Mouse (Mus musculus) limb, embryonic 11.5 days (tissue): Measurements from ENCODE around the gene Phf2. TPM values are rescaled to one million over a fixed set of nuclear protein-coding genes. Genes with fewer than 3 reads are reported as not detected.

Experiments used
- ATAC-seq: fragments of 200-750 bp; cut with Nextera tagmentation; 2 replicates; pipeline ENCODE4 v1.8.0; 2017; ENCODE audit warnings: low read depth; ENCODE audit not compliant: insufficient number of reproducible peaks, low FRiP score, low TSS enrichment
- DNase-seq: peaks from one replicate; pipeline ENCODE4 v3.0.0-alpha.2; 2015; ENCODE audit warnings: low spot score
- H3K27ac ChIP-seq: fragments of 300-500 bp; sonication (generic); replicated peaks from 2 replicates; pipeline ENCODE4 v1.5.1; 2014; ENCODE audit warnings: low read depth, mild to moderate bottlenecking, low read length
- H3K27me3 ChIP-seq: fragments of 300-500 bp; sonication (generic); 2 replicates; pipeline ENCODE4 v1.6.1; 2014; ENCODE audit warnings: mild to moderate bottlenecking, low read length, mixed read lengths; ENCODE audit not compliant: control insufficient read depth, insufficient read depth
- H3K36me3 ChIP-seq: fragments of 300-500 bp; sonication (generic); 2 replicates; pipeline ENCODE4 v1.6.1; 2014; ENCODE audit warnings: mild to moderate bottlenecking, low read length, moderate library complexity, mixed read lengths; ENCODE audit not compliant: control insufficient read depth, insufficient read depth
- H3K4me1 ChIP-seq: fragments of 300-500 bp; sonication (generic); 2 replicates; pipeline ENCODE4 v1.6.1; 2014; ENCODE audit warnings: low read length, mixed read lengths; ENCODE audit not compliant: control insufficient read depth, insufficient read depth
- H3K4me2 ChIP-seq: fragments of 300-500 bp; sonication (generic); 2 replicates; pipeline ENCODE4 v1.6.1; 2014; ENCODE audit warnings: low read depth, mild to moderate bottlenecking, moderate library complexity; ENCODE audit not compliant: severe bottlenecking
- H3K4me3 ChIP-seq: fragments of 300-500 bp; sonication (generic); 2 replicates; pipeline ENCODE4 v1.5.1; 2014; ENCODE audit warnings: low read depth, low read length
- H3K9ac ChIP-seq: fragments of 300-500 bp; sonication (generic); 2 replicates; pipeline ENCODE4 v1.6.1; 2014; ENCODE audit warnings: mild to moderate bottlenecking, low read length
- H3K9me3 ChIP-seq: fragments of 300-500 bp; sonication (generic); 2 replicates; pipeline ENCODE4 v1.6.1; 2016; ENCODE audit warnings: low read length; ENCODE audit not compliant: control insufficient read depth
- WGBS: fragments of 180-500 bp; shearing (Covaris S2); extraction: QIAGEN DNeasy Blood & Tissue Kit; methylation state at CpG from one replicate; pipeline ENCODE4 v1.1.7; 2014; 5-methylcytosine and 5-hydroxymethylcytosine counted together
- polyA plus RNA-seq: library from polyadenylated mRNA; unstranded; fragments of >200 nt; fragmentation: Nextera tagmentation; extraction: Ambion mirVana; gene quantifications from 2 replicates; pipeline ENCODE4 v1.2.1, GENCODE M21; 2014

Phf2 gene
- polyA plus RNA-seq, 1 experiment from 2014 or later: 11.6 TPM

- H3K9ac ChIP-seq: no peak overlapping the region
- H3K9me3 ChIP-seq: no peaks in the 10 kb centered on the region
- H3K27ac ChIP-seq: no peak overlapping the region
- no peak overlapping the region for H3K4me3 ChIP-seq
- H3K4me2 ChIP-seq: no peak overlapping the region
- 67% methylated on average over 3 of the region's 3 CpGs for WGBS
- H3K36me3 ChIP-seq: no peaks in the 10 kb centered on the region
- ATAC-seq (no peak), DNase-seq (no peak)
- no peaks in the 10 kb centered on the region for H3K27me3 ChIP-seq
- peaks cover 31% of the 10 kb centered on the region for H3K4me1 ChIP-seq
These were observed 18.1 kb downstream of the Phf2 start for GRCm38 (mm10) chr13:48852859-48853258.

- H3K4me3 ChIP-seq: no peak overlapping the region
- no peaks in the 10 kb centered on the region for H3K27me3 ChIP-seq
- DNase-seq (no peak), ATAC-seq (no peak)
- H3K27ac ChIP-seq: no peak overlapping the region
- H3K9me3 ChIP-seq: no peaks in the 10 kb centered on the region
- WGBS: 87% methylated on average over 5 of the region's 5 CpGs
- peaks cover 19% of the 10 kb centered on the region for H3K4me1 ChIP-seq
- H3K4me2 ChIP-seq: no peak overlapping the region
- H3K36me3 ChIP-seq: no peaks in the 10 kb centered on the region
- no peak overlapping the region for H3K9ac ChIP-seq
These were observed 19.2 kb downstream of the Phf2 start for GRCm38 (mm10) chr13:48851719-48852118.

DNA sequence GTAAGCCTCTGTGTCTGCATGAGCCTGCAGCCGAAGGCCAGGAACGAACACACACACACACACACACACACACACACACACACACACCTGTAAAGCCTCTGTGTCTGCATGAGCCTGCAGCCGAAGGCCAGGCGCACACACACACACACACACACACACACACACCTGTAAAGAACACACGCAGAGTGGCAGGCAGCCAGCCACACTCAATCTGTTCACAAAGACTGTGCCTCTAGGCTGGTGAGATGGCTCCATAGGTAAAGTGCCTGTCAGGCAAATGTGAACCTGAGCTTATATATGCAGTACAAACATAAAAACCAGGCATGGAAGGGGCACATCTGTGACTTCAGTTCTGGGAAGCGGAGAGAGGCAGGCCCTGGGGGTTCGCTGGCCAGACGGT lies 20.1 kb downstream of the Phf2 start:
- no peaks in the 10 kb centered on the region for H3K9me3 ChIP-seq
- H3K27me3 ChIP-seq: no peaks in the 10 kb centered on the region
- peaks cover 19% of the 10 kb centered on the region; the same call in 1 of the 2 replicates for H3K4me1 ChIP-seq
- no peak overlapping the region for H3K4me2 ChIP-seq
- no peak overlapping the region for H3K4me3 ChIP-seq
- no peaks in the 10 kb centered on the region for H3K36me3 ChIP-seq
- DNase-seq (no peak), ATAC-seq (no peak)
- WGBS: 88% methylated on average over 8 of the region's 8 CpGs
- H3K27ac ChIP-seq: no peak overlapping the region
- H3K9ac ChIP-seq: no peak overlapping the region

DNA sequence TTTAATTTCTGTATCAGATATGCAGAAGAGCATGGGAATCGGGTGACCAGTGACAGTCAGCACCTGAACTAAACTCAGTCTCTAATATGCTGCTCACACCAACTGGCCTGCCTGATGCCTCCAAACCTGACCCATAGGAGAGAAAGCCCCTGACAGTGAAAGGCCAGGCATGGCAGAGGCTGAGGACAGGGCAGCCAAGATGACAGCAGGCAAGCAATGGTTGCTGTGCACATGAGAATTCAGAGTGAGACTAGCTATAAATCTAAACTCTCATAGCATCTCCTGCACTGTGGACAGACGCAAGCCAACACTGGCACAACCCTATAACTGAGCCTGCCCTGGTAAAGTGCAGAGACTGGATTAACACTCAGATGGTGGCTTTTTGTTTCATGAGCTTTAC lies 20.6 kb downstream of the Phf2 start:
- no peak for DNase-seq
- Histone ChIP-seq H3K4me3 (no peak overlapping the region), H3K9ac (no peak overlapping the region), H3K4me2 (no peak overlapping the region), H3K4me1 (peaks cover 19% of the 10 kb centered on the region; the same call in 1 of the 2 replicates), H3K27me3 (no peaks in the 10 kb centered on the region), H3K27ac (no peak overlapping the region), H3K36me3 (no peaks in the 10 kb centered on the region), H3K9me3 (no peaks in the 10 kb centered on the region)
- WGBS: 87% methylated on average over 2 of the region's 2 CpGs
- no peak for ATAC-seq

- DNase-seq (no peak), ATAC-seq (no peak)
- no peaks in the 10 kb centered on the region for H3K27me3 ChIP-seq
- peaks cover 17% of the 10 kb centered on the region; the same call in 1 of the 2 replicates for H3K4me1 ChIP-seq
- no peak overlapping the region for H3K4me3 ChIP-seq
- no peaks in the 10 kb centered on the region for H3K9me3 ChIP-seq
- no peak overlapping the region for H3K27ac ChIP-seq
- no peaks in the 10 kb centered on the region for H3K36me3 ChIP-seq
- no peak overlapping the region for H3K9ac ChIP-seq
- no peak overlapping the region for H3K4me2 ChIP-seq
- 43% methylated on average over 3 of the region's 3 CpGs for WGBS
These were observed 21.8 kb downstream of the Phf2 start for GRCm38 (mm10) chr13:48849155-48849554.

GRCm38 (mm10) chr13:48845308-48845707 lies 25.6 kb downstream of the Phf2 start:
- Histone ChIP-seq H3K27ac (no peak overlapping the region), H3K9ac (no peak overlapping the region), H3K36me3 (no peaks in the 10 kb centered on the region), H3K4me3 (no peak overlapping the region), H3K9me3 (no peaks in the 10 kb centered on the region), H3K27me3 (no peaks in the 10 kb centered on the region), H3K4me1 (0 out of 2 replicates have a peak, but pooled peaks cover 4% of the 10 kb centered on the region), H3K4me2 (no peak overlapping the region)
- no peak for DNase-seq
- WGBS: 72% methylated on average over 4 of the region's 4 CpGs
- no peak for ATAC-seq

DNA sequence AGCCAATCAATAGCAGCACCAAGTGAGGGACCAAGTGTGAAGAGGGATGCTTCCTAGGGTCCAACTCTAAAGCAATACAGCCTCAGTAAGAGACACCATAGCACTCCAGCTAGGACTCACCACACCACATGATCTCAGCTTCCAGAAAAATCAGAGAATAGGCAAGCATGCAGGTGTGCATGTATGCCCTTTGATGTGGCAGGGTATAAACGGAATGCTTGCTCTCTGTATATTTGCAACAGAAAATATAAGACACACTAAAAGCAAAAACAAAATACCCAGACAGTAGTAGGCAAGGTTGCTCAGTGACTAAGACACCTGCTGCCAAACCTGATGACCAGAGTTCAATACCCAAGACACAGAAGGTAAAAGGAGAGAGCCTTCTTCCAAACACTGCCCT lies 27.4 kb downstream of the Phf2 start:
- 85% methylated on average over 1 of the region's 1 CpGs for WGBS
- ATAC-seq: no peak
- H3K4me3 ChIP-seq: no peak overlapping the region

GRCm38 (mm10) chr13:48841905-48842592 lies 28.9 kb downstream of the Phf2 start:
- no peaks in the 10 kb centered on the region for H3K4me1 ChIP-seq
- ATAC-seq (no peak), DNase-seq (no peak)
- no peaks in the 10 kb centered on the region for H3K9me3 ChIP-seq
- H3K36me3 ChIP-seq: no peaks in the 10 kb centered on the region
- H3K4me3 ChIP-seq: no peak overlapping the region
- no peak overlapping the region for H3K9ac ChIP-seq
- H3K4me2 ChIP-seq: no peak overlapping the region
- H3K27me3 ChIP-seq: no peaks in the 10 kb centered on the region
- WGBS: 77% methylated on average over 5 of the region's 5 CpGs
- H3K27ac ChIP-seq: no peak overlapping the region

More for the DNA sequence above, 27.4 kb downstream of the Phf2 start:
- H3K27ac ChIP-seq: no peak overlapping the region
- no peak overlapping the region for H3K9ac ChIP-seq
- H3K27me3 ChIP-seq: no peaks in the 10 kb centered on the region
- DNase-seq: no peak
- H3K36me3 ChIP-seq: no peaks in the 10 kb centered on the region
- no peaks in the 10 kb centered on the region for H3K9me3 ChIP-seq
- no peaks in the 10 kb centered on the region for H3K4me1 ChIP-seq
- H3K4me2 ChIP-seq: no peak overlapping the region

GRCm38 (mm10) chr13:48838284-48838683 lies 32.6 kb downstream of the Phf2 start:
- Histone ChIP-seq H3K27ac (no peak overlapping the region), H3K9ac (no peak overlapping the region), H3K4me1 (no peaks in the 10 kb centered on the region), H3K9me3 (no peaks in the 10 kb centered on the region), H3K4me3 (no peak overlapping the region), H3K27me3 (no peaks in the 10 kb centered on the region), H3K36me3 (peaks cover 2% of the 10 kb centered on the region; the same call in 1 of the 2 replicates), H3K4me2 (no peak overlapping the region)
- ATAC-seq (no peak), DNase-seq (no peak)
- WGBS: 87% methylated on average over 2 of the region's 2 CpGs
